ENCODE assay signal across 23 mouse cellular contexts in genomic region chr2:4356812-4357384, GRCm38 (mm10).
"Had no signal": no experiment of that assay in that cellular context is flagged by ENCODE, and none has a peak within 500 bp of the region (broad histone marks: within the 10 kb centered on the region; RNA-seq: fewer than 3 reads in every experiment).

No protein-coding gene starts in this region.

- DNase-seq: forebrain, postnatal 0 days; gastrocnemius, postnatal 14 days; gastrocnemius, postnatal 36 days; heart, adult 18-20 months; heart, postnatal 10 days; heart, postnatal 36 days; kidney, adult 11 months; kidney, adult 2 months; kidney, adult 9 months; kidney, postnatal 14 days; kidney, postnatal 36 days; layer of hippocampus, adult 9-11 months; layer of hippocampus, postnatal 36 days had no signal

- H3K9ac ChIP-seq: forebrain, embryonic 15.5 days; forebrain, postnatal 0 days; heart, embryonic 12.5 days; hindbrain, embryonic 13.5 days; hindbrain, embryonic 15.5 days; kidney, embryonic 15.5 days; liver, embryonic 12.5 days had no signal

- H3K9me3 ChIP-seq: forebrain, embryonic 15.5 days; heart, embryonic 10.5 days; heart, embryonic 12.5 days; hindbrain, embryonic 13.5 days; hindbrain, embryonic 15.5 days; kidney, embryonic 15.5 days; liver, embryonic 12.5 days had no signal

- H3K4me1 ChIP-seq: forebrain, embryonic 15.5 days; hindbrain, embryonic 13.5 days; hindbrain, embryonic 15.5 days; liver, embryonic 12.5 days had no signal

- H3K4me3 ChIP-seq: forebrain, embryonic 15.5 days; heart, embryonic 10.5 days; heart, embryonic 12.5 days; hindbrain, embryonic 13.5 days; hindbrain, embryonic 15.5 days; kidney, embryonic 15.5 days; liver, embryonic 12.5 days had no signal

- H3K36me3 ChIP-seq: forebrain, embryonic 15.5 days; heart, embryonic 10.5 days; heart, embryonic 12.5 days; hindbrain, embryonic 13.5 days; hindbrain, embryonic 15.5 days; kidney, embryonic 15.5 days; liver, embryonic 12.5 days had no signal

- H3K27ac ChIP-seq: forebrain, embryonic 15.5 days; heart, embryonic 10.5 days; hindbrain, embryonic 13.5 days; hindbrain, embryonic 15.5 days; hindbrain, postnatal 0 days; kidney, embryonic 15.5 days; kidney, postnatal 0 days; liver, embryonic 12.5 days had no signal

- H3K4me2 ChIP-seq: forebrain, embryonic 15.5 days; heart, embryonic 12.5 days; hindbrain, embryonic 13.5 days; hindbrain, embryonic 15.5 days; kidney, embryonic 15.5 days; liver, embryonic 12.5 days had no signal

- H3K27me3 ChIP-seq: forebrain, embryonic 15.5 days; heart, embryonic 12.5 days; hindbrain, embryonic 13.5 days; hindbrain, embryonic 15.5 days; kidney, embryonic 15.5 days had no signal

- ATAC-seq: forebrain, embryonic 15.5 days; forebrain, postnatal 0 days; hindbrain, postnatal 0 days; intestine, embryonic 16.5 days; liver, embryonic 12.5 days had no signal
